Mouse (Mus musculus): ENCODE data around the gene Ctsd.

Ctsd gene

DNA sequence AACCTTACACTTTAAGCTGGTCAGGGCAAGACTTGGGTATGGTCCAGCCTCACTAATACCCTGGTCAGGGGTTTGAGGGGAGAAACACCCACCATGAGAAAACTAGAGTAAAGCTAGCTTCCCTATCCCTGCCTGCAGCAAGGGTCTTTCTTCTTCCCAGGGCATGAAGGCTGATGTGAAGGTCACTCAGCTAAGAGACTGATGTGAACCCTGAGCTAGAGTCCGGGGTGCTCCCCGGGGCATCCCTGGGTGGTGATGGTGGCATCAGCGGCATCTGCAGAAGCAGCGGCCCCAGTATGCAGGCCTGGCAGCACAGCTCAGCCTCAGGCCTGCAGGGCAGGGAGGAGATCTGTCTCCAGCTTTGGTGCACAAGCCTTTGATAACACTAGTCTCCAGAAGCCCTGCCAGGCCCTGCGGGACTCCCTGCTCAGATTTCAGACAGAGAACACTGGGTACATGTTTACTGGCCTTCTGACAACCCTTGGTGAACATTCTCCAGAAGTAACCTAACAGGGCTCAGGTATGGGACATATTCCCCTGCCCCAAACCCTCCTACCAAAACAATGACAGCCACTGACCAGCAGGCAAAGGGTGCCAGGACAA, 13.3 kb downstream of the Ctsd start:
- DNase-seq (ENCODE audit: low read depth), result no peak

DNA sequence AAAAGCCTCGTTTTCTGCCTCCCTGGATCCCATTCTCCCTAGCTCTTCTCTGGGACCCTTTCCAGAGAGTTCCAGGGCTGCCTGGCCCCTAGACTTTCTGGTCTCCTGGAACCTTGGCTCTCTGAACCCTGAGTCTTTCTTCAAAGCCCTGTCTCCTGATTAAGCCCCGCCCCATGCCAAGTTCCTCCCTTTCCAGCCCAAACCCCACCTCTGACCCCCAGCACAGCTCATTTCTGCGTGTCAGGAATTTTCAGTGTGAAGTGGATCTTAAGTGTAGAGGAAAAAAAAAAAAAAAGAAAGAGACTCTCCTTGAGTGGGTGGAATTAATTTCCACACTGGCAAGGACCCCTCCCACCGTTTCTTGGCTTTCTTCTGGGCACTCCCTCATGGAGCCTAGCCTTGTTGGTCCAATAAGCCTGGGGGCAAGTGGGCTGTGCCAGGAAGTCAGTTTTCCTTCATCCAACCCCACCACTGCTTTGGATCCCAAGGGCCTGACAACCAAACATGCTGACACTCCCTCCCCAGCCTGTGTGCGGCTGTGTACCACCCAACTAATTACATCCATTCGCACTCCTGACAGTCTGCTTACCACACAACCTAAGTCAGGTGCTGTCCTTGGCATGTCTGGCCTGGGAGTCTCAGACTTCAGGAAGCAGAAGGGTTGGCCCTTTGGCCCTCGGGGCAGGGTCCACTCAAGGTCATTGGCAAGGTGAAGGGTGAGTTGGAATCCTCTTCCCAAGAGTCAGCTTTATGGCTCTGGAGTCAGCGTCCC, 14.0 kb downstream of the Ctsd start, which contains the start of gene Ifitm10:
Ifitm10 (minus strand) TSS at position 113 of the 772 bp plus-strand sequence.
- no peak for DNase-seq (ENCODE audit: low read depth)

DNA sequence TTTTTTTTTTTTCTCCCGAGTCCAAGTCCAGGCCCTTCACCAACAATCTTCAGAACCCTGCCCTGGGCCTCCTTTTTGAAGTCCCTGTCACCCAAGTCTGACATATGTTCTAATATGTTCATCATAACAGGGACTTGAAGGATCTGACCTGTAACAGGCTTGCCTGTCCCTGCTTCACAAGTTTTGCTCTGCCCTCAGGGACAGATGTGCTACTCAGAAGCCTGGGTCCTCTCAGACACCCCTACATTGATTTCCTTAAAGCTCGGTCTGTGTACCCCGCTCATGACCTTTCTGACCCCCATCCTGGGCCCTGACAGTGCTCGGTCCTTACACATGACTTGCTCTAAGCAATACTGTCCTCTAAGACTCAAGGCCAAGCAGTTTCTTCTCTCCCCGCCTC, 14.8 kb downstream of the Ctsd start:
- DNase-seq (ENCODE audit: low read depth), result no peak

DNA sequence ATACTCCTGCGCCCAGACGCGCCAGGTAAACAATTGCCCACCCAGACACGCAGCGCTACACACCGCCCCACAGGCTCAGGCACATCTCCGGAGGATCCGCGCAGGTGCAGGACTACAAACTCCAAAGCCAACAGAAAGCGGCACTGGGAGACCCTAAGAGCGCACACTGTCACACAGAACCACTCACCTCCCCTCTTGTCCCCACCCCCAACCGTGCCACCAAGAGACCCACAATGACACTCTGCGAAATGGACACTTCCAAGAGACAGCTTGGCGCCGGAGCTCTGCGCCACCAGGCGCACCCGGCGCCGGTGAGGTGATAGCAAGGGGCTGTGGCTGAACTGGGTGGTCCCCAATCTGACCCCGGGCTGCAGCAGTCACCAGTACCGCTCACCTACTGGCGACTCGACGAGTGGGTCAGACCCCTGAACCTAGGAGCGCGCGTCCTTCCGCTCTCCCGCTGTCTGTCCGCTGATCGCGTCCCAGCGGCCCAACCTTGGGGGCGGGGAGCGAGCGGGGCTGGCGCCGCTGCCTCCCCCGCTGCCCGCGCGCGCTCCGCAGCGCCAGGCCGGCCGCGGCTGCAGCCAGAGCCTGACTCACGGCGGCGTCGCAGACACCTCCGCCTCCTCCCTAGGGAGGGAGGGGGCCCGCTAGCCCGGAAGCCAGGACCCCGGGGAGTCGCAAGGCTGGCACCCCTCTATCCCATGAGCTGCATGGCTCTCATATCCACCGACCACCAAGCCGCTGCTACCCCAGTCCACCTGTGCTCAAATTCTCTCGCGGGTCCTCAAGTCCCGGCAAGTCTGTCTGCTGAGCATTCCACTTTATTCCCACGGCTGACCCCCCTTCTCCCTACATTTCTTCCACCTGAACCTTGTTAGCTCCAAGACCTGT, 15.8 kb downstream of the Ctsd start:
- DNase-seq (ENCODE audit: low read depth), result no peak

DNA sequence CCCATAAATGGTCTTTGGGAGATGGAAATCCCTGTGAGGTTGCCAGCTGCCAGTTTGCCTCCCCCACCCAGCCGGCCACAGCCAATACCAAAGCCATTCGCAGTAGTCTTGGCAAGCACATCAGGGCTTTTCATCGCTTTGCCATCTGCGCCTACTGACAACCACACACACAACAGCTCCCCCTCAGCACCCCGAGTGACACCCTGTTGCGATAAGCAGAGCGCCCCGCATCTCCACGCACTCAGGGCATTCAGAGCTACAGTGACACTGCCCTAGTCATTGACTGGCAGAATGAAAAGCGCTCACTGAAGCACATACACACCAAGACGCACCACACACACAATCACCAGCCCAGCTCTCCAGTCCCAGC, 16.5 kb downstream of the Ctsd start:
- no peak for DNase-seq (ENCODE audit: low read depth)

DNA sequence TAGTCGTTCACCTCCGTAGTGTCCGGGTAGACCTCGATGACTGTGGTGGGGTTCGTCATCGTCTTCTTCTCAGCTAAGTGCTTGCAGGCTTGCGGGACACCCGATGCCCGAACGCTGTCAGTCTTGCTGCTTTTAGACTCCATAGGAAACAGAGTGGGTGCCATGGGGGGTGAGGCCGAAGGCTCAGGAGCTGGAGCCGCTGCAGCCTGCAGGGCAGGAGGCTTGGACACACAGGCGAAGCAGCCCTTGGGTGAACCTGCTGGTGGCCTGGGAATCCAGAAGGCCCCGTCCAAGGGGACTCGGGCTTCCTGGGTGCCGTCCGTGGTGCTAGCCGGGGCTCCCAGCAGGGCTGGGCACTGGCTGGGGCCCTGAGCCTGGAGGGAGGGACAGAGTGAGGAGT, 16.9 kb downstream of the Ctsd start:
- no peak for DNase-seq (ENCODE audit: low read depth)

DNA sequence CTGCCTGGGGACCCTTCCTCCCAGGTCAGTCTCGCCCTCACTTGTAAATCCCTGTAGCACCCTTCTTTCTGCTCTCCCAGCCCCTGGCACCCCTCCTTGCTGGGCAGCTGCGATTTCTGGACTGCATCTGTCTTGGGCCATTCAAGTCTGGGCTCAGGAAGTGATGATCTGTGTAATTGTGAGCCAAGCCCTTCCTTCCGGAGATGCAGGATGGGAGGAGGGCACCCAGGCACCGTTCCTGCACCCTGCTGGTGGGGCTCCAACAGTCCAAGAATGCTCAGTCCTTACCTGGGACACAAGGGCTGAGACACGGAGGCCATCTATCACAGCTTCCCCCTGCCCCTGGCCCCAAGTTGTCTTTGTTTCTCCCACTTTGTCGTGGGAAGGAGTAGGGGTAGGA, 18.0 kb downstream of the Ctsd start:
- no peak for DNase-seq (ENCODE audit: low read depth)

DNA sequence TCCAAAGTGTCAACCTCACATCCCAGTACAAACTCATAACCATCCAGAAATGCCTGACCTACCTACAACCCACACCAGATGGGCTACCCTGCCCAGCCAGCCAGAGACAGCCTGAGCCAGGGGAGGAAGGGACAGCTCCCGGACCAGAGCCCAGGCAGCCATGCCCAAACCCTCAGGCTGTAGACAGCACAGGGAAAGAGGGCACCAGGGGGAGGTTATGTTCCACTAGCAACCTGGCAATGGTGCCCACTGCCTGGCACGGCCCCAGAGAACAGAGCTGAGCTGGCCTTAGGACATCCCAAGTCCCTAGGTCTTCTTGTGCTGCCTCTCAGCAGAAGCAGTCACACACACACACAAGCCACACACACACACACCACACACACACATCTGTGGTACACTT, 19.0 kb downstream of the Ctsd start:
- no peak for DNase-seq (ENCODE audit: low read depth)

DNA sequence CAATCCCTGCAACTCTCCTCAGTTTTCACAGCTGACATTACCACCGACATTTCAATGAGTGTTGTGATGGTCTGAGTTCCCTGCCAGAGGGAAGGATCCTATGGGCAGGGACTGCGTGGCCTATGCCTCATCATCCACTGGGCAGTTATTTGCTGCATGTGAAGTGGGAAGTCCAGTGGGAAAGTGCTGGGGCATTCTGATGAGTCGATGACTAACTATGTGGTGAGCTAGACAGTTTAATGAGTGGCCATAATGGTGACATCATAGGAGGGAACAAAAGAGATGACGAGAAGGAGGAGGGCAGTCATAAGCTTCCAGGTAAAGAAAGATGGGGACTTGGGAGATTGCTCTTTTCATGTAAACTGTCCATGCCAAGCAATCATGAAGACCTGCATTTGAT, 24.7 kb downstream of the Ctsd start:
- DNase-seq (ENCODE audit: low read depth), result no peak

DNA sequence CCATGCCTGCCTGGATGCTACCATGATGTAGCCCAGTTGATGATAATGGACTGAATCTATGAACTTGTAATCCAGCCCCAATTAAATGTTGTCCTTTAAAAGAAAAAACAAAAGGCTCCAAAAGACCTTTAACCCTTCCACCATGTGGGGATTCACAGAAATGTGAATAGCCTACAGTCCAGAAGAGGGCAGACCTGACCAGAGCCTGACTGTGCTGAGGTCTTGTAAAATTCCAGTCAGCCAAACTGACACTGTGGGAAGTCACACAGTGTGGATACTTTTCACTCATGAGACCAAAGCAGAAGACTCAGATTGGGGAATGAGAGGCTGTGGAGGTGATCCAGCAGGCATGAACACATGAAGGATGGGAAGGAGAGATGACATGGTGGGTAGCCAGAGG, 27.1 kb downstream of the Ctsd start:
- DNase-seq (ENCODE audit: low read depth), result no peak

DNA sequence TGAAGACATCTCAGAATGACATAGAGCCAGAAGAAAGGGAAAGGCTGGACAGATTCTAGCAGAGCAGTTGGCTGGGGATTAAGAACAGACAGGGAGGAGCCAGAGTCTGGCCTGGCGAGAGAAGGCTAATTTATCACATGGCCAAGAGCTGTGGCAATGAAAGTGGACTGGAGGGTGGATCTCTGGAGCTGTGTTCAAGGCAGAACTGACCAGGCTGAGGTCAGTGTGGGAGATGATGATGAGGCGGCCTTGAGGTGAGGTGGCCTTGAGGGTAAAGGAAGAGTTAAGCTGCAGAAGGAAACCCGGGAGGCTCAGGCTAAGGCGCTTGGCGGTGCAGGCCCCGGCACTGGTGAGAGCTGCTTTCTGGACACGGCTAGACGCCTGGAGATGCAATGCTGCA, 28.7 kb downstream of the Ctsd start:
- DNase-seq (ENCODE audit: low read depth), result no peak

DNA sequence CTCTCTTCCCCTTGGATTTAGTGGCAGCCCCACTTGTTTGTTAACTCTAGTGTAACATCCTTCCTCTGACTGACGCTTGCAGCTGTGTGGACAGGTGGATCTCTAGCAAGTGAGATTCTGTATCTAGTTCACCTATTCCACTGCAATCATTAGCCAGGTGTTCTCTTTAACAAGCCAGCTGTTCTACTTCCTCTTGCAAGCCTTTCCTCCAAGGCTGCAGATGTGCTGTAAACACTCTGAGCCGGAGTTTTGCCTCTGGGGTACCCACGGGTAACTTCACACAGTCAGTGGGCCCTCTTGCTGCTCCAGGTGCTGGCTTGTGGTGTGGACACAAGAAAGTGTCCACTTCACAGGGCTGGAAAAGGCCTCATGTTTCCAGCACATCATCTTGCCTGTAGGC, 30.3 kb downstream of the Ctsd start:
- no peak for DNase-seq (ENCODE audit: low read depth)

DNA sequence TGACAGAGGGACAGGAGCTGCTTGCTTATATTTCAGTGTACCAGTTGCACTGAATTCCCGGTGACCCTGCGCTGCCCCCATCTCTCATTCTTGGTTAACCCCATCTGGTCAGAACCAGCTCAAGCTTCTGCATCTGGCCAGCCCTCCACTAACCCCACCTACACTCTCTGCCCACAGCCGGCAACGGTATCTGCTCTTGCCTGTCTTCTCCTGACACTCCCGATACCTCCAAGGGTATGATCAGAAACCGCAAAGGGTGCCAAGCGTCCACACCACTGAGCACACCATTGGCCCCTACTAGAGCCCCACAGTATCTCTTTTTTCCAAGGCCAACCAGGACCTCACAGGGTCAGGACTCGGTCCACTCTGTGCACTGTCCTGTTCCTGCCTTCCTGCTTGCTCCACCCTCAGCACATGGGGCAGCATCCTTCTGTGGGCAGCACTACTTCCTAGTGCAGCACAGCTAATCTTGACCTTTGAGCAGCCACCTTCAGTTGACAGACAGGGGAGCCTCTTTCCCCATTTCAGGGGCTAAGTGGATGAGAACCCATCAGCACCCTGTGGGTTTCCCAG, 33.1 kb downstream of the Ctsd start:
- DNase-seq (ENCODE audit: low read depth), result no peak

DNA sequence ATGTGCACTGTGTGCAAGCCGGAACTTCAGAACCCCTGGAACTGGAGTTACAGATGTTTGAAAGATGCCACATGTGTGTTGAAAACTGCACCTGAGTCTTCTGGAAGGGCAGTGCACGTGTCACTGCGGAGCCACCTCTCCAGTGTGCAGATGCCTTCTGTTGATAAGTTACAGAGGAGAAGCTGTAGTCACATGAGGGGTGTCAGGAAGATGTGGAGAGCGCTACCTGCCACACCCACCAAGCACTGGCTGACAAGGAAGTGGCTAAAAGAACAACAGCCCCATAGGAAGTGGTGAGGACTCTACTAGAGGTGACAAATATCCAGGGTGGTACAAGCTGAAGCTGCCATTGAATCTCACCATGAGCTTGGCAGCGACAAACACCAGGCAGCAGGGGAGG, 34.0 kb downstream of the Ctsd start:
- DNase-seq (ENCODE audit: low read depth), result no peak

DNA sequence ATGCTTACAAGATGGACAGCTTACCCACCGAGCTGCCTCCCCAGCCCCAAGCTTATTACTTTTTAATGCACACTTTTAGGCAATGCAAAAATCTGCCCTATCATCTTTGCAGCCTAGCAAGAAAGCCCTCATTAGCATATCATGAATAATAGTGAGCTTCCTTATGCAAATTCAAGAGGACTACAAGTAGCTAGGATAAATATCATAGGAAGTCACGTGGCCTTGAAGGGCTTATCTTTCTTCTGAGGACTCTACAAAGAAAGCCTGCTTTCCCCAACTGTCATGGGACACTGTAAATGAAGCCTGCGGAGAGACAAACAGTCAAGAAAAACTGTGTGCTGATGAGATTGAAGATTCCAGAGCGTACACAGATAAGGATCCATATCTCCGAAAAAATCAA, 36.3 kb downstream of the Ctsd start:
- DNase-seq (ENCODE audit: low read depth), result no peak

DNA sequence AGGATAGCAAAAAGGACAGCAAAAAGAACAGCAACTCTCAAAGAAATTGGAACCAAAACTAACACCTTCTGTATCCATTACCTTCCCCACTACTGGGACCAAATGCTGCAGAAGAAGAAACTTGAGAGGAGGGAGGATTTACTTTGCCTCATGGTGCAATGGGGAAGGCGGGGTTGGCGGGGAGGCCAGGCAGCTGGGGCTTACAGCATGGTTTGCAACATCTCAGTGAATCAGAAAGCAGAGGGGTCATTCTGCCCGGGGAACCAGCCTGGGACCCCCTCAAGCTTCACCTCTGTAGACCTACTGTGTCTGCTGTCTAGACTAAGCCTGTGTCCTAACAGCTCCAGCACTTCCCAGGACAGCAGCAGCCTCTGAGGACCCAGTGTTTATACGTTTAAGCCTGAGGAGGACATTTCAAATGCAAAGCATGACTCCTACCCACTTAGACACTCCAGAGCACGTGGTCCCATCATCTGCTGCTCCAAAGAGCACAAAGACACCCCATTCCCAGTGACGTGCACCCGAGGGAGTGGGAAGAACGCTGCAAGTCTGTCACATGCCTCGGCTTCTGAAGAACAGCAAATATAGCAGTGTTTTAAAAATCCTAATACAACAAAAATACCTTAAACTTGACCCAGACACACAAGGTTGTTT, 38.4 kb downstream of the Ctsd start:
- no peak for DNase-seq (ENCODE audit: low read depth)

DNA sequence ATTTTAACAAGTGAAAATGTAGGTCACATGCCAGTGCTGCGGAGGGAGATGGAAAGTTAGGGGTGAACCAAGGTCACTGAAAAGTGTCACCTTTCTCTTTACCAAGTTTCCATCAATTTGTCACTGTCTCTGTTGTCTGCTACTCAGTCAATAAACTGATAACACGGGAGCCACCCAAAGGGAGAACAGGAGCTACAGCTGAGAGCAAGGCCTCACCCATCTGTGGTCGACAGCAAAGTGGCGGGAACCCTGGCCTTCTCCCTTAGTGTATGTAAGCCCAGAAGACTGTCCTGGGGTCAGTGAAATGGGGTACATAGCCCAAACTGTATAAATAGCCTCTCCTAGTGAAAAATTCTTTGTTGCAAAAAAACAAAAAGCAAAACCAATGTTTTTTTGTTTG, 40.3 kb downstream of the Ctsd start:
- no peak for DNase-seq (ENCODE audit: low read depth)

DNA sequence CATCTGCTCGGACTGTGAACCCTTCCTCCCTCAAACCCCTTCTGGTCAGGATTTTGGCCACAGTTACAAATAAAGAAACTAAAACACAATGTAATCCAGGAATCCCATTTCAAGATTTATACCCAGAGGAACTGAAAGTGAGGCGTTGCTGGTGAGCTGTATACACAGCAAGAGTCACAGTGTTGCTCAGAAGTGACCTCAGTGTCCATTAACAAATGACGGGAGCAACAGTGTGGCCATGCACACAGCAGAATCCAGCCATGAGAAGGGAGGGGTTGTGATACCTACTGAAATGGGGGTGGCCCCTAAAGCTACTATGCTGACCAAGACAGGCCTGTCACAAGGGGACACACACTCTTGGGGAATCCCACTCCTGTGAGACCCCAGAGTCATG, 45.6 kb downstream of the Ctsd start:
- no peak for DNase-seq (ENCODE audit: low read depth)

DNA sequence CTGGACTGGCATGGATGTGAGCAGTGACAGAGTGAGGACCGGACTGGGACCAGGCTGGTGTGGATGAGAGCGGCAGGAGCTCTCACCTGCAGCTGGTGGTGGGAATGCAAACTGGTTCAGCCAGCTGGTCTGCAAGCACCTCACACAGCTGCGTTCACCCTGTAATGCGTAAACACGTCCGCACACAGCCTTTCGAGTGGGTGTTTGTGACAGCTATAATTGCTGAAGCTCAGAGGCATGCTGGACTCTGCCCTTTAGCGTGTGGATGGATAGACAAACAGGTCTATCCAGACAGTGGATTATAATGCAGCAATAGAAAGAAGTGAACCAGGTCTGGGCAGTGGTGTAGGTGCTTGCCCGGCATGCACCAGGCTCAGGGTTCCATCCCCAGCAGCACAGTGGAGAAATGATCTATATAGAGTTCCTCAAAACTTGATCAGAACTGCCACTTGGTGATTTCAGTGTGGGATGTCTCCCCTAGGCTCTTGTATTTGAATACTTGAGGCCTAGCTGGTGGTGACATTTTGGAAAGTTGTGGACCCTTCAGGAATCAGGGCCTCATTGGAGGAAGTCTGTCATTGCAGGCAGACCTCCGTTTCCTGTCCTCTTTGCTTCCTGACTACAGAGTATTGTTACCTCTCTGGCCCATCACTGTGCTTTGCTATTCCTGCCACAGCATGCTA, 46.1 kb downstream of the Ctsd start:
- no peak for DNase-seq (ENCODE audit: low read depth)

DNA sequence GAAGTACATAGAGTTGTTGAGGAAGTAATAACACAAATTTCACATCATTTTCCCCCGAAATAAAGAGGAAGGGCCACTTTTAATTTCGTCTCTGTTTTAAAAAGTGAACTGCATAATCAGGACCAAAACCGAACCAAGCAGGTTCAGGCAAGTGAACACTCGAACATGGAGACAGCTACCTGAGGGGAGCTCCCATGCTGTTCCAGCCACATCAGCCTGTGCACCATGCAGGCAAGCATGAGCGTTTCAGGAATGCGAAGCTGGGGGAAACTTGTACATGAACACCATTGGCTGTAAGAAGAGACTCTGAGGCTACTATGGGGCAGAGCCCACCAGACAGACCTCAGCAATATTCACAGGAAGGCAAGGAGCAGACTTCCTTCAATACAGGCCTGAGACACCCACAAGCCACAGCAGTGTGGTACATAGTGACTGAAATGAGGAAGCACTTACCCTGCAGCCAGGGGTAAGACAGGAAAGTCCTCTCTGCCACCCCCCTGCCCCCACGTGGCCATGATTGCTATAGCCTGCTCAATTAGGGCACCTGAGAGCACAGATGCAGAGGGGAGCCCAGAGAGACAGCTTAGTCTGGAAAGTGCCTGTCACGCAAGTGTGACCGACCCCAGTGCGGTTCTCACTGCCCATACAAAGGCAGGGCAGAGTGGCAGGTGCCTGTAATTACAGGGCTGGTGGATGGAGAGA, 47.4 kb downstream of the Ctsd start:
- DNase-seq (ENCODE audit: low read depth), result peak; percentile 52

DNA sequence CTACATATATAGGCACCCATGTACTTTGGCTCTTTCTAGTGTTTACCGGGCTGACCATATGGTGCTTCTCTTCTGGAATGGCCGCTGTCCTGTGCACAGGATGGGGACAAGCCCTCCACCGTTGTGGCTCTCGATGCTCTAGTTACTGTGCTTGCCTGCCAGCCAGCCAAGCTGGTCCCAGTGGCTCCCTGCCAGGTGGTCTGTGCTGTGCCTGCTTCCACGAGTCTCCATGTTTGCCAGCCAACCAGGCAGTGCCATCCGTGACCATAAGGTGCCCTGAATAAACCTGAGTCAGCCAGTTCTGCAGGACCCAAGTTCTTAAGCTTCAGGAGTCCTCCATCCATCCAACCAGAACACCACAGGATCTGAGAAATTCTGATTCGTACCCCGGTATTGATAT, 52.7 kb downstream of the Ctsd start:
- no peak for DNase-seq (ENCODE audit: low read depth)
